Mouse (Mus musculus): ENCODE measurements at regions not wholly inside any gene's neighbourhood (a gene's known extent, or its start where the extent isn't known, plus 50 kb on each side); places are given as distances from the start of the nearest gene placed in this dataset.

DNA sequence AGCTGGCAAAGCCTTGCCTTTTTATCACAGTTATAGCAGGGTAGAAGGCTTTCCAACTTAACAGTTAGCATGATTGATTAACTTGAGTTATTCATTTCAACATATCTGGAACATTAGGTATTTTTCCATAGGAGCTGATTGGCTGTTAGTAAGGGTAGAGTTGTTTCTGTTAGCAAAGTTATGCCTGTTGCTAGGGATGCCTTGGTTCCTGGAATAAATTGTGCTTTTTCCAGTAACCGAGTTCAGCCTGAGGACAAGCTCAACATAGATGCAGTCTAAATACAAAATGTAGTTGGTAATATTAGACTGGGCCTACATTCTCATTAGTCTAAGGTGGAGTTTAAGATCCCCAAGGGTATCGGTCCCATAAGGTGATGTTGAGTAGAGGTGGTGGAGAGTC, 927.8 kb downstream of the Trim52 start:
- no peak for ATAC-seq (replicated peaks; ENCODE audit: insufficient number of reproducible peaks, low FRiP score, low TSS enrichment, low read depth)

GRCm38 (mm10) chr14:107051946-107052551, 946.1 kb downstream of the Trim52 start:
- no peak for ATAC-seq (replicated peaks; ENCODE audit: insufficient number of reproducible peaks, low FRiP score, low TSS enrichment, low read depth)
- Histone ChIP-seq H3K4me3 (ENCODE audit: low read depth, low read length) (no peak overlapping the region), H3K4me1 (ENCODE audit: control insufficient read depth, insufficient read depth, low read length) (no peaks in the 10 kb centered on the region), H3K36me3 (replicated peaks; ENCODE audit: control insufficient read depth, insufficient read depth, low read depth, low read length) (no peaks in the 10 kb centered on the region), H3K27ac (replicated peaks; ENCODE audit: low read depth, low read length) (no peak overlapping the region), H3K4me2 (ENCODE audit: low read depth, low read length) (no peak overlapping the region), H3K9me3 (replicated peaks; ENCODE audit: control insufficient read depth, low read length) (no peaks in the 10 kb centered on the region), H3K27me3 (ENCODE audit: control insufficient read depth, insufficient read depth, low read length) (no peaks in the 10 kb centered on the region), H3K9ac (replicated peaks; ENCODE audit: low read length) (no peak overlapping the region)
- WGBS: 86% methylated on average over 4 of the region's 4 CpGs
- no peak for DNase-seq (ENCODE audit: low spot score)

More for the DNA sequence above, 927.8 kb downstream of the Trim52 start:
- Histone ChIP-seq H3K27me3 (ENCODE audit: control insufficient read depth, insufficient read depth, low read length) (no peaks in the 10 kb centered on the region), H3K4me1 (ENCODE audit: control insufficient read depth, insufficient read depth, low read length) (no peaks in the 10 kb centered on the region), H3K4me3 (ENCODE audit: low read depth, low read length) (no peak overlapping the region), H3K36me3 (replicated peaks; ENCODE audit: control insufficient read depth, insufficient read depth, low read depth, low read length) (no peaks in the 10 kb centered on the region), H3K4me2 (ENCODE audit: low read depth, low read length) (no peak overlapping the region), H3K27ac (replicated peaks; ENCODE audit: low read depth, low read length) (no peak overlapping the region), H3K9me3 (replicated peaks; ENCODE audit: control insufficient read depth, low read length) (no peaks in the 10 kb centered on the region), H3K9ac (replicated peaks; ENCODE audit: low read length) (no peak overlapping the region)
- no peak for DNase-seq (ENCODE audit: low spot score)
- 96% methylated on average over 2 of the region's 2 CpGs for WGBS

- no peak overlapping the region for H3K4me3 ChIP-seq (ENCODE audit: low read depth, low read length)
- ATAC-seq (replicated peaks; ENCODE audit: insufficient number of reproducible peaks, low FRiP score, low TSS enrichment, low read depth) (no peak), DNase-seq (ENCODE audit: low spot score) (no peak)
- H3K36me3 ChIP-seq (replicated peaks; ENCODE audit: control insufficient read depth, insufficient read depth, low read depth, low read length): no peaks in the 10 kb centered on the region
- no peaks in the 10 kb centered on the region for H3K9me3 ChIP-seq (replicated peaks; ENCODE audit: control insufficient read depth, low read length)
- H3K4me1 ChIP-seq (ENCODE audit: control insufficient read depth, insufficient read depth, low read length): no peaks in the 10 kb centered on the region
- no peak overlapping the region for H3K27ac ChIP-seq (replicated peaks; ENCODE audit: low read depth, low read length)
- no peak overlapping the region for H3K4me2 ChIP-seq (ENCODE audit: low read depth, low read length)
- no peak overlapping the region for H3K9ac ChIP-seq (replicated peaks; ENCODE audit: low read length)
- H3K27me3 ChIP-seq (ENCODE audit: control insufficient read depth, insufficient read depth, low read length): no peaks in the 10 kb centered on the region
These were observed 962.6 kb downstream of the Trim52 start for GRCm38 (mm10) chr14:107068592-107068991.

- H3K4me2 ChIP-seq (ENCODE audit: low read depth, low read length): no peak overlapping the region
- DNase-seq (ENCODE audit: low spot score) (no peak), ATAC-seq (replicated peaks; ENCODE audit: insufficient number of reproducible peaks, low FRiP score, low TSS enrichment, low read depth) (no peak)
- H3K27ac ChIP-seq (replicated peaks; ENCODE audit: low read depth, low read length): no peak overlapping the region
- H3K36me3 ChIP-seq (replicated peaks; ENCODE audit: control insufficient read depth, insufficient read depth, low read depth, low read length): no peaks in the 10 kb centered on the region
- H3K9me3 ChIP-seq (replicated peaks; ENCODE audit: control insufficient read depth, low read length): no peaks in the 10 kb centered on the region
- H3K4me3 ChIP-seq (ENCODE audit: low read depth, low read length): no peak overlapping the region
- no peak overlapping the region for H3K9ac ChIP-seq (replicated peaks; ENCODE audit: low read length)
- no peaks in the 10 kb centered on the region for H3K27me3 ChIP-seq (ENCODE audit: control insufficient read depth, insufficient read depth, low read length)
- no peaks in the 10 kb centered on the region for H3K4me1 ChIP-seq (ENCODE audit: control insufficient read depth, insufficient read depth, low read length)
These were observed 974.4 kb downstream of the Trim52 start for GRCm38 (mm10) chr14:107080407-107080806.

Measured in embryonic facial prominence, embryonic 11.5 days (tissue).